Mouse (Mus musculus) G1E (cell line): Measurements from ENCODE around the gene Atad1.

Source experiments
- CTCF ChIP-seq: IDR thresholded peaks from 2 replicates; pipeline ENCODE4 v1.5.1; 2012; ENCODE audit warnings: low read depth, low read length, inconsistent platforms, mixed read lengths
- GATA1 ChIP-seq: IDR thresholded peaks from 2 replicates; pipeline ENCODE4 v1.6.1; 2012; ENCODE audit warnings: borderline replicate concordance, low read length, inconsistent platforms, mixed read lengths
- GATA2 ChIP-seq: IDR thresholded peaks from 2 replicates; pipeline ENCODE4 v1.6.1; 2012; ENCODE audit warnings: low read depth, low read length, inconsistent platforms, borderline replicate concordance

- TF ChIP-seq GATA1 (no peak), CTCF (no peak), GATA2 (no peak)
Measured at GRCm38 (mm10) chr19:32779131-32779530, 39.5 kb upstream of the Atad1 start.
